Mouse (Mus musculus) CD4-positive naive resting alpha-beta T cell, adult 57 days (primary cell): ENCODE results near the gene Fbxw13. TPM values are rescaled to one million over a fixed set of nuclear protein-coding genes. Genes with fewer than 3 reads are reported as not detected.

Experiments
- total RNA-seq: library from RNA; stranded (reverse); gene quantifications from one replicate; pipeline ENCODE4 v1.2.4, GENCODE M21; 2023

The Fbxw13 gene
- not detected for total RNA-seq

DNA sequence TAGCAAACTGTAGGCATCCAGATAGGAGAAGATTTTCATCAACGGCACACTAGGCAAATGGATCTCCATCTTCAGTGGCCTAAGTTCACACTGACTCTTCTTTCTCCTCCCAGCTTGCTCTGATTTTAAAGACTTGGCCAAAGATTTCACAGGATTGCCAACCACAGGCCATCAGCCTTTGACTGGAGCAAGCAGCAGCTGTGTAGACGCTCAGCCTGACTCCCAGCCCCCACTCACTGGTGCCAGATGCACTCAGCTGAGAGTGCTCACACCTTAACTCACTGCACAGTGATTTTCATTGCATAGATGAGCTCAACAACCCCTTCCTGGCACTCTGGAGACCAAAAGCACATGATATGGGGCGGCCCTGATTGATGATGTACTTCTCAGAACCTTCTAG, at the start of gene Fbxw13:
Gene Fbxw13, minus strand, starts transcription at position 101 of the 400 bp plus-strand sequence.

GRCm38 (mm10) chr9:109234654-109235053, 38.9 kb upstream of the Fbxw13 start, which contains the start of gene Fbxw20:
TSS of gene Fbxw20 (minus strand) at chr9:109234754.

DNA sequence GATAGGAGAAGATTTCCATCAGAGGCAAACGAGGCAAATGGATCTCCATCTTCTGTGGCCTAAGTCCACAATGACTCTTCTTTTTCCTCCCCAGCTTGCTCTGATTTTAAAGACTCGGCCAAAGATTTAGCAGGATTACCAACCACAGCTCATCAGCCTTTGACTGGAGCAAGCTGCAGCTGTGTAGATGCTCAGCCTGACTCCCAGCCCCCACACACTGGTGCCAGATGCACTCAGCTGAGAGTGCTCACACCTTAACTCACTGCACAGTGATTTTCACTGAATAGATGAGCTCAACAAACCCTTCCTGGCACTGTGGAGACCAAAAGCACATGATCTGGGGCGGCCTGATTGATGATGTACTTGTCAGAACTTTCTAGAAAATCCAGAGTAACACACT, 33.8 kb downstream of the Fbxw13 start, which contains the start of gene Fbxw21:
Gene Fbxw21, minus strand, starts transcription at position 101 of the 400 bp plus-strand sequence.

Other genes starting within 250 kb of the Fbxw13 start
- 5.4 TPM for gene Col7a1, start 242.4 kb downstream of the Fbxw13 start, total RNA-seq
- not detected for gene Ucn2, start 210.0 kb downstream of the Fbxw13 start, total RNA-seq
- gene Pfkfb4, start 204.2 kb downstream of the Fbxw13 start, total RNA-seq = 14.8 TPM
- 2,826 TPM for gene Shisa5, start 157.4 kb downstream of the Fbxw13 start, total RNA-seq
- gene Trex1, start 136.2 kb downstream of the Fbxw13 start, total RNA-seq = 25.8 TPM
- gene Atrip, start 121.9 kb downstream of the Fbxw13 start, total RNA-seq = 33.1 TPM
- gene Ccdc51, start 113.5 kb downstream of the Fbxw13 start, total RNA-seq = 9.1 TPM
- 309 TPM for gene Tma7, start 113.4 kb downstream of the Fbxw13 start, total RNA-seq
- gene Plxnb1, start 100.6 kb downstream of the Fbxw13 start, total RNA-seq = 3.3 TPM
- not detected for gene Fbxw21, start 33.9 kb downstream of the Fbxw13 start, total RNA-seq
- gene Fbxw20, start 38.8 kb upstream of the Fbxw13 start, total RNA-seq = not detected
- not detected for gene Fbxw14, start 91.7 kb upstream of the Fbxw13 start, total RNA-seq
- gene Fbxw28, start 143.7 kb upstream of the Fbxw13 start, total RNA-seq = not detected
- not detected for gene Fbxw22, start 208.3 kb upstream of the Fbxw13 start, total RNA-seq